Mouse (Mus musculus) spleen, postnatal 14 days (tissue): Measurements from ENCODE around the gene Cdh18.
"Not testable (repeated sequence)": the region's sequence is repeated elsewhere in the genome, so short reads cannot be mapped to it uniquely, and the experiment has no call there.

ENCODE experiments used
- DNase-seq, 2 experiments: peaks; one replicate each; pipeline ENCODE4 v3.0.0; 2021 to 2022; ENCODE audit warnings: low spot score in 2 of 2

Gene Cdh18

GRCm38 (mm10) chr15:22548711-22549271 is at the start of gene Cdh18:
TSS of gene Cdh18 (plus strand) at chr15:22549022.
- no peak for DNase-seq

GRCm38 (mm10) chr15:22511271-22511670 is 37.6 kb upstream of the Cdh18 start:
- no peak for DNase-seq

- no peak for DNase-seq
Measured at GRCm38 (mm10) chr15:22535828-22536227, 13.0 kb upstream of the Cdh18 start.

- no peak for DNase-seq
Measured at GRCm38 (mm10) chr15:22577974-22578616, 29.3 kb downstream of the Cdh18 start.

GRCm38 (mm10) chr15:22578617-22578990 is 29.8 kb downstream of the Cdh18 start:
- DNase-seq, result no peak

- DNase-seq, result no peak
Measured at GRCm38 (mm10) chr15:22584667-22585066, 35.8 kb downstream of the Cdh18 start.

- no peak for DNase-seq
Measured at GRCm38 (mm10) chr15:22716376-22716775, 167.6 kb downstream of the Cdh18 start.

GRCm38 (mm10) chr15:22717681-22718080 is 168.9 kb downstream of the Cdh18 start:
- DNase-seq, result no peak

- DNase-seq, result no peak
Measured at GRCm38 (mm10) chr15:22726574-22726973, 177.8 kb downstream of the Cdh18 start.

GRCm38 (mm10) chr15:22733039-22733438 is 184.2 kb downstream of the Cdh18 start:
- DNase-seq, result no peak

GRCm38 (mm10) chr15:22736165-22736564 is 187.3 kb downstream of the Cdh18 start:
- no peak for DNase-seq

GRCm38 (mm10) chr15:22761257-22761656 is 212.4 kb downstream of the Cdh18 start:
- not testable (repeated sequence) for DNase-seq

- not testable (repeated sequence) for DNase-seq
Measured at GRCm38 (mm10) chr15:22766591-22766990, 217.8 kb downstream of the Cdh18 start.

- no peak for DNase-seq
Measured at GRCm38 (mm10) chr15:22776346-22776745, 227.5 kb downstream of the Cdh18 start.

- no peak for DNase-seq
Measured at GRCm38 (mm10) chr15:22789696-22790095, 240.9 kb downstream of the Cdh18 start.

- DNase-seq, result no peak
Measured at GRCm38 (mm10) chr15:22791791-22792190, 243.0 kb downstream of the Cdh18 start.

- no peak for DNase-seq
Measured at GRCm38 (mm10) chr15:22833127-22833526, 284.3 kb downstream of the Cdh18 start.

- no peak for DNase-seq
Measured at GRCm38 (mm10) chr15:22837173-22837572, 288.4 kb downstream of the Cdh18 start.

GRCm38 (mm10) chr15:22857704-22858103 is 308.9 kb downstream of the Cdh18 start:
- no peak for DNase-seq

GRCm38 (mm10) chr15:22870679-22871078 is 321.9 kb downstream of the Cdh18 start:
- no peak for DNase-seq

- DNase-seq, result no peak
Measured at GRCm38 (mm10) chr15:22897724-22898123, 348.9 kb downstream of the Cdh18 start.

- DNase-seq, result no peak
Measured at GRCm38 (mm10) chr15:22898208-22898607, 349.4 kb downstream of the Cdh18 start.

GRCm38 (mm10) chr15:22914444-22914843 is 365.6 kb downstream of the Cdh18 start:
- DNase-seq, result no peak

- no peak for DNase-seq
Measured at GRCm38 (mm10) chr15:22934293-22934692, 385.5 kb downstream of the Cdh18 start.
